Mouse (Mus musculus) sigmoid colon, adult 10 weeks (tissue): ENCODE data around the gene Gm10190. TPM values are rescaled to one million over a fixed set of nuclear protein-coding genes. Genes with fewer than 3 reads are reported as not detected.

Experiments used
- polyA plus RNA-seq: library from polyadenylated mRNA; stranded (reverse); fragments of 350-450 nt; fragmentation: Illumina TruSeq; extraction: RNeasy Lipid Tissue Mini Kit (QIAGEN cat#74804); gene quantifications from one replicate; pipeline ENCODE4 v1.2.3, GENCODE M21; 2014; ENCODE audit warnings: low read depth, low replicate concordance

The Gm10190 gene
- not detected for polyA plus RNA-seq

GRCm38 (mm10) chr17:80372989-80373725 lies at the start of gene Gm10190:
Gene Gm10190 (minus strand): TSS chr17:80373541.

Other genes starting within 250 kb of the Gm10190 start
- gene Galm, start 246.1 kb downstream of the Gm10190 start, polyA plus RNA-seq: 51.7 TPM
- 311 TPM for gene Srsf7, start 166.2 kb downstream of the Gm10190 start, polyA plus RNA-seq
- gene Ttc39d, start 166.1 kb downstream of the Gm10190 start, polyA plus RNA-seq: 0.22 TPM
- 7.2 TPM for gene Gemin6, start 149.1 kb downstream of the Gm10190 start, polyA plus RNA-seq
- gene Morn2, start 83.3 kb downstream of the Gm10190 start, polyA plus RNA-seq: 8.4 TPM
- gene Dhx57, start 83.1 kb downstream of the Gm10190 start, polyA plus RNA-seq: 21.7 TPM
- not detected for gene Arhgef33, start 66.1 kb downstream of the Gm10190 start, polyA plus RNA-seq
- 44.6 TPM for gene Sos1, start 106.9 kb upstream of the Gm10190 start, polyA plus RNA-seq
- 0.25 TPM for gene Cdkl4, start 204.3 kb upstream of the Gm10190 start, polyA plus RNA-seq